Mouse (Mus musculus) stomach, postnatal 0 days (tissue): ENCODE results near the gene Rala. TPM values are rescaled to one million over a fixed set of nuclear protein-coding genes. Genes with fewer than 3 reads are reported as not detected.

Experiments used
- ATAC-seq: fragments of 200-750 bp; cut with Nextera tagmentation; 2 replicates; pipeline ENCODE4 v1.8.0; 2017; ENCODE audit not compliant: low FRiP score, low TSS enrichment
- DNase-seq: peaks from one replicate; pipeline ENCODE4 v3.0.0-alpha.2; 2016; ENCODE audit warnings: low spot score
- H3K27ac ChIP-seq: fragments of 300-500 bp; sonication (generic); replicated peaks from 2 replicates; pipeline ENCODE4 v1.5.1; 2014; ENCODE audit warnings: mild to moderate bottlenecking, control low read depth
- H3K27me3 ChIP-seq: fragments of 300-500 bp; sonication (generic); 2 replicates; pipeline ENCODE4 v1.6.1; 2014; ENCODE audit warnings: low read length; ENCODE audit not compliant: control insufficient read depth, insufficient read depth
- H3K36me3 ChIP-seq: fragments of 300-500 bp; sonication (generic); 2 replicates; pipeline ENCODE4 v1.6.1; 2014; ENCODE audit warnings: low read length, mixed read lengths; ENCODE audit not compliant: control insufficient read depth, insufficient read depth
- H3K4me1 ChIP-seq: fragments of 300-500 bp; sonication (generic); replicated peaks from 2 replicates; pipeline ENCODE4 v1.6.1; 2014; ENCODE audit warnings: antibody characterized with exemption; ENCODE audit not compliant: control insufficient read depth, insufficient read depth
- H3K4me2 ChIP-seq: fragments of 300-500 bp; sonication (generic); replicated peaks from 2 replicates; pipeline ENCODE4 v1.6.1; 2014; ENCODE audit warnings: low read depth, mild to moderate bottlenecking, control low read depth, moderate library complexity
- H3K4me3 ChIP-seq: fragments of 300-500 bp; sonication (generic); 2 replicates; pipeline ENCODE4 v1.5.1; 2014; ENCODE audit warnings: low read depth, low read length, control low read depth
- H3K9ac ChIP-seq: fragments of 300-500 bp; sonication (generic); 2 replicates; pipeline ENCODE4 v1.6.1; 2014; ENCODE audit warnings: mild to moderate bottlenecking, low read length, control low read depth, mixed read lengths
- H3K9me3 ChIP-seq: fragments of 300-500 bp; sonication (generic); 2 replicates; pipeline ENCODE4 v1.6.1; 2016; ENCODE audit warnings: low read length; ENCODE audit not compliant: control insufficient read depth
- CTCF ChIP-seq: IDR thresholded peaks from 2 replicates; pipeline ENCODE4 v1.5.1; 2016; ENCODE audit warnings: antibody characterized with exemption, low read depth, mild to moderate bottlenecking, moderate library complexity
- EP300 ChIP-seq: optimal IDR thresholded peaks from 2 replicates; pipeline ENCODE3; 2016; ENCODE audit warnings: antibody characterized with exemption
- WGBS: fragments of 180-500 bp; shearing (Covaris S2); extraction: QIAGEN DNeasy Blood & Tissue Kit; methylation state at CpG from one replicate; pipeline ENCODE4 v1.1.7; 2014; 5-methylcytosine and 5-hydroxymethylcytosine counted together
- polyA plus RNA-seq: library from polyadenylated mRNA; unstranded; fragments of >200 nt; fragmentation: Nextera tagmentation; extraction: Ambion mirVana; gene quantifications from 2 replicates; pipeline ENCODE4 v1.2.1, GENCODE M21; 2015

Rala gene
- polyA plus RNA-seq, 1 experiment from 2014 or later, result 87.8 TPM

DNA sequence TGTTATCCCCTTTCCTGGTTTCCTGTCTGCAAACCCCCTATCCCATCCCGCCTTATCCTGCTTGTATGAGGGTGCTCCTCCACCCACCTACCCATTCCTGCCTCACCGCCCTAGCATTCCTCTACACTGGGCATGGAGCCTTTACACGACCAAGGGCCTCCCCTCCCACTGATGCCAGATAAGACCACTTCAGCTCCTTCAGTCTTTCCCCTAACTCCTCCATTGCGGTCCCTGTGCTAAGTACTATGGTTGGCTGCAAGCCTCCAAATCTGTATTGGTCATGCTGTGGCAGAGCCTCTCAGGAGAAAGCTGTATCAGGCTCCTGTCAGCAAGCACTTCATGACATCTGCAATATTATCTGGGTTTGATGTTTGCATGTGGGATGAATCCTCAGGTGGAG, 42.6 kb downstream of the Rala start:
- Histone ChIP-seq H3K9me3 (no peaks in the 10 kb centered on the region), H3K27me3 (no peaks in the 10 kb centered on the region), H3K4me3 (no peak overlapping the region), H3K4me1 (no peaks in the 10 kb centered on the region), H3K4me2 (no peak overlapping the region), H3K36me3 (no peaks in the 10 kb centered on the region), H3K9ac (no peak overlapping the region), H3K27ac (no peak overlapping the region)
- no peak for DNase-seq
- WGBS, result 70% methylated on average over 4 of the region's 4 CpGs
- no peak for ATAC-seq
- no peak for TF ChIP-seq CTCF
- TF ChIP-seq EP300, result no peak

DNA sequence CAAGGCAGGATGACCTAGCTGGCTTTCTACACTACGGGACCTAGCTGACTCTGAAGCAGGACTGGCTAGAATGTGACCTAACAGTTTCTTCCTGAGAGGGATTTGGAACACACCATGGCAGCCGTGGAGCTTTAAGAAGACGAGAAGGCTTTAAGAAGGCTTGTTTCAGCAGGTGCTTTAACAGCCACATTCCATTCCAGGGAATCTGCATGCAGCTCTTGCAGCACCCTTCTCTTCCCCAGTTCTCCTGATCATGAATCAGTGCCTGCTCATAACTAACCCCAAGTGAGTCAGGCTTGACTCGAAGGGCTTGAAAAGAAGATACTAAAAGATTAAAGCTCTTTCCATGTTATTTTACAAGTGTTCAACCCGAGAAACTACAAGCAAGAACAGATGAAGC, 43.4 kb downstream of the Rala start:
- Histone ChIP-seq H3K36me3 (no peaks in the 10 kb centered on the region), H3K27ac (no peak overlapping the region), H3K4me1 (no peaks in the 10 kb centered on the region), H3K4me3 (no peak overlapping the region), H3K27me3 (no peaks in the 10 kb centered on the region), H3K9ac (no peak overlapping the region), H3K9me3 (no peaks in the 10 kb centered on the region), H3K4me2 (no peak overlapping the region)
- ATAC-seq, result no peak
- DNase-seq, result no peak
- 62% methylated on average over 5 of the region's 5 CpGs for WGBS
- TF ChIP-seq CTCF, result no peak
- no peak for TF ChIP-seq EP300

DNA sequence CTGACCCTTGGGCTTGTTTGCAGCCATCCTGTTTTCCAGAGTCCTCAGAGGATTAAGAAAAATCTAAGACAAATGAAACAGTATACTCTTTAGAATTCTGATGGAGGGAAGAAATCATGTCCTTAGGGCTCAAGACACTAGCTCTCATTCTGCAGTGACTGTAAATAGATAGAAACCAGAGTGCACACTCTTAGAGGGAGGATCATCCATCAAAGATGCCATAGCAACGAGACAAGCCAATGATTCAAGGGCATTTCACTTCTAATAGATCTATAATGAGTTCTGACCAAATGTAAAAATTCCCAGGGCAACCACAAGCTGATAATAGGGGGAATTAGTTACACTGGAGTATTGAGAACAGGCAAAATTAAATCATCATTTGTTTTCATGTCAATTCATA, 47.0 kb downstream of the Rala start:
- no peak overlapping the region for H3K4me3 ChIP-seq
- no peaks in the 10 kb centered on the region for H3K9me3 ChIP-seq
- ATAC-seq (no peak), DNase-seq (no peak)
- TF ChIP-seq EP300 (no peak), CTCF (no peak)
- no peaks in the 10 kb centered on the region for H3K27me3 ChIP-seq
- H3K4me2 ChIP-seq, result no peak overlapping the region
- no peak overlapping the region for H3K9ac ChIP-seq
- H3K36me3 ChIP-seq, result no peaks in the 10 kb centered on the region; the same call in 1 of the 2 replicates
- H3K4me1 ChIP-seq, result no peaks in the 10 kb centered on the region
- 47% methylated on average over 1 of the region's 1 CpGs for WGBS
- H3K27ac ChIP-seq, result no peak overlapping the region

DNA sequence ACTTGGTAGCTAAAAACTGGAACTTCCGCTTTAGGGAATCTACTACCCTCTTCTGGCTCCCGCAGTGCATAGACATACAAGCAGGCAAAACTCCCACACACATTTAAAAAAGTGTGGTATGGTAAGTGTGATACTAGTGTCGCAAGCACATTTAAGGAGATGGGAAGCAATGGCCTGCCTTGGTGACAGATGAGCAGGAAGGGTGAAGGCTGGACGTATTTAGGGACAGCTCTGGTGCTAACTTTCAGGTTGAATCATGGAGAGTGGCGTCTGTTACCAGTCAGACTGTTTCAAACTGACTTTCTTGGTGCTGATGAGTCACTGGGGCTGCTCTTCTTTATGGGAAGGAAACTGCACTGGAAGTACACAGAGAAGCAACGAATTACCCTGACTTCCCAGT, 52.5 kb downstream of the Rala start:
- no peak for ATAC-seq
- H3K9ac ChIP-seq, result no peak overlapping the region
- H3K4me1 ChIP-seq, result no peaks in the 10 kb centered on the region
- H3K27me3 ChIP-seq, result no peaks in the 10 kb centered on the region
- no peak overlapping the region for H3K27ac ChIP-seq
- TF ChIP-seq CTCF (no peak), EP300 (no peak)
- WGBS, result 89% methylated on average over 6 of the region's 6 CpGs
- no peaks in the 10 kb centered on the region for H3K9me3 ChIP-seq
- DNase-seq, result no peak
- no peak overlapping the region for H3K4me3 ChIP-seq
- peaks cover 8% of the 10 kb centered on the region; the same call in 1 of the 2 replicates for H3K36me3 ChIP-seq
- no peak overlapping the region for H3K4me2 ChIP-seq

DNA sequence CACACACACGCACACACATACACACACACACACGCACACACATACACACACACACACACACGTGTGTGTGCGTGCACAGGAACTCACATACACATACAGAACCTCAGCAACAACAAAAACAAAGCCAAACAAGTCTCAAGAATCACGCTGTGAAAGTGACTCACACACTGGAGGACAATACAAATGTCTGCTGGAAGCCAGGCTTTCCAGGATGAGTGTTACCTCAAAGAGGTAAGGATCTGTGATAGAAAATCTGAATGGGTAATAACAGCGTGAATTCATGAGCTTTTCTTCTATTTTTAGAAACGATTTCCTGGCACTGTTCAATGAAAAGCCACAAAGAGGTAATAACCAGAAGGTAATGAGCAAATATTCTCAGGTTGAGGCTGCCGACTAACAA, 59.8 kb downstream of the Rala start:
- Histone ChIP-seq H3K4me2 (no peak overlapping the region), H3K27me3 (no peaks in the 10 kb centered on the region), H3K27ac (no peak overlapping the region), H3K4me3 (no peak overlapping the region), H3K36me3 (peaks cover 5% of the 10 kb centered on the region; the same call in 1 of the 2 replicates), H3K9ac (no peak overlapping the region), H3K4me1 (no peaks in the 10 kb centered on the region), H3K9me3 (no peaks in the 10 kb centered on the region)
- no peak for DNase-seq
- no peak for TF ChIP-seq EP300
- TF ChIP-seq CTCF, result no peak
- WGBS, result 68% methylated on average over 8 of the region's 8 CpGs
- ATAC-seq, result no peak

DNA sequence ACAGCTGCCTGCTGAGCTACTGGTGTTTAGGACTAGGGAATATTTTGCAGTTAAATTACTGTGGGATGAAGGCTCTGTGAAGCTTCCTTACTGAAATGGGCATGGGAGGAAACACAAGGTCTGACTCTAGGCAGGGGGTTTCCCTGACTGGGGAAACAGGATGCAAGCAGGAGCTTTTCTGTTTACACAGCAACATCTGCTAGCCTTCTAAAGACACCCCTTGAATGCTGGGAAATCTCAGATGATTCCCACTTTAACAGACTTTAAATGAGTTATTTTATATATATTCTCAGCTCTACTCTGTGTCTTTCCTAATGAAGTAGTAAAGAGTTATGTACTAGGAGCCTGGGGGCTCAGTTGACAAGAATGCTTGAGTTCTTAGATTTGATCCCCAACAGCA, 65.0 kb downstream of the Rala start:
- Histone ChIP-seq H3K36me3 (no peaks in the 10 kb centered on the region), H3K9me3 (no peaks in the 10 kb centered on the region), H3K9ac (no peak overlapping the region), H3K4me2 (no peak overlapping the region), H3K27ac (no peak overlapping the region), H3K4me3 (no peak overlapping the region), H3K4me1 (no peaks in the 10 kb centered on the region), H3K27me3 (no peaks in the 10 kb centered on the region)
- DNase-seq (no peak), ATAC-seq (no peak)
- no peak for TF ChIP-seq CTCF
- TF ChIP-seq EP300, result no peak
